Mouse (Mus musculus): ENCODE measurements at regions not wholly inside any gene's neighbourhood (a gene's known extent, or its start where the extent isn't known, plus 50 kb on each side); places are given as distances from the start of the nearest gene placed in this dataset.

GRCm38 (mm10) chr3:38663023-38663422, 178.4 kb upstream of the Ankrd50 start:
- no peaks in the 10 kb centered on the region for H3K4me1 ChIP-seq (ENCODE audit: control insufficient read depth, insufficient read depth, insufficient read length)
- 74% methylated on average over 5 of the region's 5 CpGs for WGBS
- no peak overlapping the region for H3K4me3 ChIP-seq (ENCODE audit: extremely low read depth, insufficient read depth, insufficient read length)
- H3K27me3 ChIP-seq (ENCODE audit: control insufficient read depth, insufficient read depth, low read length) = no peaks in the 10 kb centered on the region
- H3K27ac ChIP-seq (ENCODE audit: insufficient read depth, low read length) = no peak overlapping the region
- peak; percentile 18; the same call in 1 of the 2 replicates for TF ChIP-seq CTCF (IDR thresholded peaks at IDR 0.05; ENCODE audit: extremely low read depth, insufficient read depth, insufficient read length, insufficient replicate concordance)
- no peak for TF ChIP-seq POLR2A (IDR thresholded peaks at IDR 0.05; ENCODE audit: low read depth, low read length)
- no peak for DNase-seq (ENCODE audit: low read depth in 1 of 2, low spot score in 2 of 2)
- H3K36me3 ChIP-seq (ENCODE audit: control insufficient read depth, insufficient read depth, low read length) = no peaks in the 10 kb centered on the region

DNA sequence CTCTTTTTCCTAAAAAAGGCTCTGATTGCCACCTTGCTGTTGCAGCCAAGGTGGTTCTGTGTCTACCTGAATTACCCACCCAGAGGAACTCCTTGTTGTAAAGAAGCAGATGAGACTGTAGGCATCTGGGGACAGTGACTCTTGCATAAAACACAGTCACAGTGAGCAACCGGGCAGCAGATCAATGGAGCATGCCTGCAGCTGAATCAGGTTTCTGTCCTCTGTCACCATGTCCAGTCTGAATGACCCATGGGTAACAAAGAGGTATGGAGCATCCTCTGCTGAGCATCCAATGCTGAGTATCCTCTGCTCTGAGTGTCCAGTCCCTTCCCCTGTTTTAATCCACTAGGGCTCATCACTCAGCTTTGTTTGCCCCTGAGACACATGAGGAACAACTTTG, 172.1 kb upstream of the Ankrd50 start:
- DNase-seq (ENCODE audit: low read depth in 1 of 2, low spot score in 2 of 2) = no peak
- TF ChIP-seq CTCF (IDR thresholded peaks at IDR 0.05; ENCODE audit: extremely low read depth, insufficient read depth, insufficient read length, insufficient replicate concordance) = no peak
- no peak for TF ChIP-seq POLR2A (IDR thresholded peaks at IDR 0.05; ENCODE audit: low read depth, low read length)
- H3K36me3 ChIP-seq (ENCODE audit: control insufficient read depth, insufficient read depth, low read length) = no peaks in the 10 kb centered on the region
- no peak overlapping the region for H3K27ac ChIP-seq (ENCODE audit: insufficient read depth, low read length)
- no peaks in the 10 kb centered on the region for H3K4me1 ChIP-seq (ENCODE audit: control insufficient read depth, insufficient read depth, insufficient read length)
- H3K4me3 ChIP-seq (ENCODE audit: extremely low read depth, insufficient read depth, insufficient read length) = no peak overlapping the region
- 82% methylated on average over 1 of the region's 1 CpGs for WGBS
- no peaks in the 10 kb centered on the region for H3K27me3 ChIP-seq (ENCODE audit: control insufficient read depth, insufficient read depth, low read length)

GRCm38 (mm10) chr3:38653928-38654327, 169.3 kb upstream of the Ankrd50 start:
- 80% methylated on average over 4 of the region's 4 CpGs for WGBS
- DNase-seq (ENCODE audit: low read depth in 1 of 2, low spot score in 2 of 2) = no peak
- H3K27me3 ChIP-seq (ENCODE audit: control insufficient read depth, insufficient read depth, low read length) = no peaks in the 10 kb centered on the region
- no peaks in the 10 kb centered on the region for H3K36me3 ChIP-seq (ENCODE audit: control insufficient read depth, insufficient read depth, low read length)
- H3K4me3 ChIP-seq (ENCODE audit: extremely low read depth, insufficient read depth, insufficient read length) = no peak overlapping the region
- H3K27ac ChIP-seq (ENCODE audit: insufficient read depth, low read length) = no peak overlapping the region
- no peak for TF ChIP-seq POLR2A (IDR thresholded peaks at IDR 0.05; ENCODE audit: low read depth, low read length)
- no peak for TF ChIP-seq CTCF (IDR thresholded peaks at IDR 0.05; ENCODE audit: extremely low read depth, insufficient read depth, insufficient read length, insufficient replicate concordance)
- no peaks in the 10 kb centered on the region for H3K4me1 ChIP-seq (ENCODE audit: control insufficient read depth, insufficient read depth, insufficient read length)

- no peaks in the 10 kb centered on the region for H3K36me3 ChIP-seq (ENCODE audit: control insufficient read depth, insufficient read depth, low read length)
- 85% methylated on average over 5 of the region's 5 CpGs for WGBS
- H3K27me3 ChIP-seq (ENCODE audit: control insufficient read depth, insufficient read depth, low read length) = no peaks in the 10 kb centered on the region
- TF ChIP-seq POLR2A (IDR thresholded peaks at IDR 0.05; ENCODE audit: low read depth, low read length) (no peak), CTCF (IDR thresholded peaks at IDR 0.05; ENCODE audit: extremely low read depth, insufficient read depth, insufficient read length, insufficient replicate concordance) (no peak)
- H3K4me3 ChIP-seq (ENCODE audit: extremely low read depth, insufficient read depth, insufficient read length) = no peak overlapping the region
- no peaks in the 10 kb centered on the region for H3K4me1 ChIP-seq (ENCODE audit: control insufficient read depth, insufficient read depth, insufficient read length)
- DNase-seq (ENCODE audit: low read depth in 1 of 2, low spot score in 2 of 2) = no peak
- H3K27ac ChIP-seq (ENCODE audit: insufficient read depth, low read length) = no peak overlapping the region
Measured at GRCm38 (mm10) chr3:38652985-38653685, 168.5 kb upstream of the Ankrd50 start.

GRCm38 (mm10) chr3:38650176-38650575, 165.5 kb upstream of the Ankrd50 start:
- Histone ChIP-seq H3K4me1 (ENCODE audit: control insufficient read depth, insufficient read depth, insufficient read length) (no peaks in the 10 kb centered on the region), H3K27me3 (ENCODE audit: control insufficient read depth, insufficient read depth, low read length) (no peaks in the 10 kb centered on the region), H3K36me3 (ENCODE audit: control insufficient read depth, insufficient read depth, low read length) (no peaks in the 10 kb centered on the region), H3K4me3 (ENCODE audit: extremely low read depth, insufficient read depth, insufficient read length) (no peak overlapping the region), H3K27ac (ENCODE audit: insufficient read depth, low read length) (no peak overlapping the region)
- TF ChIP-seq CTCF (IDR thresholded peaks at IDR 0.05; ENCODE audit: extremely low read depth, insufficient read depth, insufficient read length, insufficient replicate concordance) = no peak
- TF ChIP-seq POLR2A (IDR thresholded peaks at IDR 0.05; ENCODE audit: low read depth, low read length) = no peak
- no peak for DNase-seq (ENCODE audit: low read depth in 1 of 2, low spot score in 2 of 2)
- WGBS = 75% methylated on average over 4 of the region's 4 CpGs

- no peaks in the 10 kb centered on the region for H3K27me3 ChIP-seq (ENCODE audit: control insufficient read depth, insufficient read depth, low read length)
- H3K36me3 ChIP-seq (ENCODE audit: control insufficient read depth, insufficient read depth, low read length) = no peaks in the 10 kb centered on the region
- H3K27ac ChIP-seq (ENCODE audit: insufficient read depth, low read length) = no peak overlapping the region
- TF ChIP-seq CTCF (IDR thresholded peaks at IDR 0.05; ENCODE audit: extremely low read depth, insufficient read depth, insufficient read length, insufficient replicate concordance) = no peak
- no peak for TF ChIP-seq POLR2A (IDR thresholded peaks at IDR 0.05; ENCODE audit: low read depth, low read length)
- no peak overlapping the region for H3K4me3 ChIP-seq (ENCODE audit: extremely low read depth, insufficient read depth, insufficient read length)
- WGBS = 79% methylated on average over 4 of the region's 4 CpGs
- H3K4me1 ChIP-seq (ENCODE audit: control insufficient read depth, insufficient read depth, insufficient read length) = no peaks in the 10 kb centered on the region
- no peak for DNase-seq (ENCODE audit: low read depth in 1 of 2, low spot score in 2 of 2)
Measured at GRCm38 (mm10) chr3:38648633-38649032, 164.0 kb upstream of the Ankrd50 start.

DNA sequence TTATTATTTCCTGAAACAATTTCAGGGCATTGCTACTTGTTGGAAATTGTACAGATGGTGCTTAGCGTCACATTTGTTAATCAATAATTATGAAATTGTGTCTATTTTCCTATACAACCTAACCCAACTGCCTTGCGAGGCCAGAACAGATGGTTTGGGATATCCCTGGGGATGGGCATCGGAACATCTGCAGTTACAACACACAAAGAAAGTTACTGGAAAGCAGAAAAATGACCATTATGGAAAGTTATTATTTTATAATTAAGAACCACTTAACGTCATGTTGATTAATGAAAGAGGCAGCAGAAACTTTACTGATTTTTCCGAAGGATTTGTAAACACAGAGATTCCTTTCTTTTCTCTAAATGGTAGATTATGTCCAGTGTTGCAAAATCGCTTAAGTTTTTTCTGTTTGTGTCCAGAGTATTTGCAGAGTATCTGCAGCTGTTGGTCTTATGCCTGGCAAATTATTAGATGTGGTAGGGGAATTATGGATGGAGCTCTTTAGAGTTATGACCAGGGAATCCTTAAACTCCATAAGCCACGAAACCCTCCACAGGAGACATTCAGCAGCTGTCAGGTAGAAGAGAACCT, 163.2 kb upstream of the Ankrd50 start:
- no peak for DNase-seq (ENCODE audit: low read depth in 1 of 2, low spot score in 2 of 2)

More for the DNA sequence above, 163.2 kb upstream of the Ankrd50 start:
- no peaks in the 10 kb centered on the region for H3K27me3 ChIP-seq (ENCODE audit: control insufficient read depth, insufficient read depth, low read length)
- 89% methylated on average over 7 of the region's 7 CpGs for WGBS
- no peak overlapping the region for H3K27ac ChIP-seq (ENCODE audit: insufficient read depth, low read length)
- no peaks in the 10 kb centered on the region for H3K36me3 ChIP-seq (ENCODE audit: control insufficient read depth, insufficient read depth, low read length)
- no peaks in the 10 kb centered on the region for H3K4me1 ChIP-seq (ENCODE audit: control insufficient read depth, insufficient read depth, insufficient read length)
- H3K4me3 ChIP-seq (ENCODE audit: extremely low read depth, insufficient read depth, insufficient read length) = no peak overlapping the region
- TF ChIP-seq CTCF (IDR thresholded peaks at IDR 0.05; ENCODE audit: extremely low read depth, insufficient read depth, insufficient read length, insufficient replicate concordance) = no peak
- TF ChIP-seq POLR2A (IDR thresholded peaks at IDR 0.05; ENCODE audit: low read depth, low read length) = no peak

Data from spleen, adult 2 months (tissue).